Comparison of ENCODE assay signal across 13 mouse cellular contexts in genomic region chr6:116649811-116650210, GRCm38 (mm10). TPM values are rescaled to one million over a fixed set of nuclear protein-coding genes. Genes with fewer than 3 reads are reported as not detected.
DNase-seq lines count a peak whose midpoint lies in the region; ATAC-seq and TF ChIP-seq lines count a peak whose summit lies in the region.
"Had no signal": no experiment of that assay in that cellular context is flagged by ENCODE, and none has a peak within 500 bp of the region (broad histone marks: within the 10 kb centered on the region; RNA-seq: fewer than 3 reads in every experiment).

No protein-coding gene starts in this region.

- H3K36me3 ChIP-seq in heart, embryonic 11.5 days (ENCODE audit: control insufficient read depth, insufficient read depth, low read length) = no peaks in the 10 kb centered on the region
- no peaks in the 10 kb centered on the region for H3K36me3 ChIP-seq in lung, embryonic 14.5 days (ENCODE audit: insufficient read depth)
- no peaks in the 10 kb centered on the region for H3K36me3 ChIP-seq in limb, embryonic 10.5 days
- H3K36me3 ChIP-seq in stomach, embryonic 14.5 days (ENCODE audit: control insufficient read depth, insufficient read depth, low read length) = no peaks in the 10 kb centered on the region
- H3K36me3 ChIP-seq: midbrain, embryonic 15.5 days had no signal

- 0 out of 2 replicates have a peak overlapping the region, but pooled peaks have one; percentile 35 for H3K27ac ChIP-seq in heart, embryonic 11.5 days (ENCODE audit: low read depth, low read length)
- peak overlapping the region; percentile 44; the same call in 1 of the 2 replicates for H3K27ac ChIP-seq in lung, embryonic 14.5 days (ENCODE audit: low read depth)
- peak overlapping the region; percentile 42 for H3K27ac ChIP-seq in limb, embryonic 10.5 days
- peak overlapping the region; percentile 44 for H3K27ac ChIP-seq in stomach, embryonic 14.5 days (ENCODE audit: low read length)
- H3K27ac ChIP-seq: midbrain, embryonic 15.5 days; neural tube, embryonic 12.5 days had no signal

- H3K9me3 ChIP-seq in heart, embryonic 11.5 days (replicated peaks; ENCODE audit: control insufficient read depth, low read length) = no peaks in the 10 kb centered on the region
- H3K9me3 ChIP-seq in lung, embryonic 14.5 days (ENCODE audit: low read depth, low read length) = no peaks in the 10 kb centered on the region
- no peaks in the 10 kb centered on the region for H3K9me3 ChIP-seq in limb, embryonic 10.5 days (replicated peaks)
- H3K9me3 ChIP-seq in stomach, embryonic 14.5 days (ENCODE audit: control insufficient read depth, low read depth, low read length) = no peaks in the 10 kb centered on the region
- H3K9me3 ChIP-seq: midbrain, embryonic 15.5 days; neural tube, embryonic 12.5 days had no signal

- WGBS in heart, embryonic 11.5 days (ENCODE audit: insufficient replicate concordance) = 68% methylated on average over 7 of the region's 7 CpGs
- 52% methylated on average over 7 of the region's 7 CpGs for WGBS in lung, embryonic 14.5 days
- WGBS in limb, embryonic 10.5 days = 93% methylated on average over 7 of the region's 7 CpGs
- WGBS in stomach, embryonic 14.5 days = 70% methylated on average over 7 of the region's 7 CpGs

- H3K4me2 ChIP-seq in heart, embryonic 11.5 days = no peak overlapping the region
- no peak overlapping the region for H3K4me2 ChIP-seq in lung, embryonic 14.5 days
- no peak overlapping the region for H3K4me2 ChIP-seq in stomach, embryonic 14.5 days (replicated peaks; ENCODE audit: low read depth, low read length)
- H3K4me2 ChIP-seq: midbrain, embryonic 15.5 days; neural tube, embryonic 12.5 days had no signal

- peaks cover 20% of the 10 kb centered on the region for H3K4me1 ChIP-seq in heart, embryonic 11.5 days (ENCODE audit: control insufficient read depth, insufficient read depth, low read length)
- H3K4me1 ChIP-seq in lung, embryonic 14.5 days (ENCODE audit: insufficient read depth) = no peaks in the 10 kb centered on the region
- peaks cover 14% of the 10 kb centered on the region for H3K4me1 ChIP-seq in limb, embryonic 10.5 days
- peaks cover 15% of the 10 kb centered on the region for H3K4me1 ChIP-seq in stomach, embryonic 14.5 days (ENCODE audit: control insufficient read depth, insufficient read depth, low read length)
- H3K4me1 ChIP-seq: midbrain, embryonic 15.5 days; neural tube, embryonic 12.5 days had no signal

- no peak for TF ChIP-seq CTCF in lung, embryonic 14.5 days (IDR thresholded peaks at IDR 0.05; ENCODE audit: low read depth)

- DNase-seq in heart, adult 18-20 months = no peak
- no peak for DNase-seq in lung, embryonic 14.5 days
- DNase-seq in lung, postnatal 25 days (ENCODE audit: low spot score) = no peak
- DNase-seq in limb, embryonic 10.5 days (ENCODE audit: low spot score) = no peak
- DNase-seq in left cerebral cortex, postnatal 25 days (ENCODE audit: low spot score in 2 of 2) = no peak
- no peak for DNase-seq in left cerebral cortex, postnatal 4 days
- DNase-seq: cerebellum, adult 11 months had no signal

- ATAC-seq in heart, embryonic 11.5 days (replicated peaks; ENCODE audit: insufficient number of reproducible peaks, low FRiP score, low TSS enrichment) = no peak
- ATAC-seq in lung, embryonic 14.5 days (ENCODE audit: insufficient read depth) = no peak
- no peak for ATAC-seq in stomach, embryonic 14.5 days (ENCODE audit: insufficient number of reproducible peaks, insufficient read depth, low FRiP score, low read depth)
- ATAC-seq: inflammation-experienced regulatory T-cells, adult 6 months; midbrain, embryonic 15.5 days had no signal

- intact Hi-C loops in left cerebral cortex, postnatal 25 days (cut with DNase I) = loop anchor here (5.0 to 10.0 kb wide), 3 partner anchors 115 to 517 kb away; partner anchors contain the start of gene Cxcl12
- intact Hi-C loops in left cerebral cortex, postnatal 4 days (cut with DNase I) = loop anchor here (5.0 to 10.0 kb wide), 3 partner anchors 55 to 1177 kb away; partner anchors contain the start of gene Cxcl12

- no peak overlapping the region for H3K4me3 ChIP-seq in heart, embryonic 11.5 days (ENCODE audit: low read depth, low read length)
- H3K4me3 ChIP-seq in lung, embryonic 14.5 days (ENCODE audit: low read depth, low read length) = no peak overlapping the region
- no peak overlapping the region for H3K4me3 ChIP-seq in limb, embryonic 10.5 days
- no peak overlapping the region for H3K4me3 ChIP-seq in stomach, embryonic 14.5 days (ENCODE audit: low read depth, low read length)
- H3K4me3 ChIP-seq: midbrain, embryonic 15.5 days; neural tube, embryonic 12.5 days had no signal

- peak overlapping the region; percentile 16; the same call in 1 of the 2 replicates for H3K9ac ChIP-seq in heart, embryonic 11.5 days (ENCODE audit: low read depth, low read length)
- no peak overlapping the region for H3K9ac ChIP-seq in lung, embryonic 14.5 days
- no peak overlapping the region for H3K9ac ChIP-seq in stomach, embryonic 14.5 days (replicated peaks; ENCODE audit: low read depth, low read length)
- H3K9ac ChIP-seq: midbrain, embryonic 15.5 days; neural tube, embryonic 12.5 days had no signal

- no peaks in the 10 kb centered on the region for H3K27me3 ChIP-seq in heart, embryonic 11.5 days (ENCODE audit: control insufficient read depth, insufficient read depth, low read length)
- no peaks in the 10 kb centered on the region for H3K27me3 ChIP-seq in lung, embryonic 14.5 days (ENCODE audit: insufficient read depth, low read length)
- H3K27me3 ChIP-seq in limb, embryonic 10.5 days (ENCODE audit: low read depth, poor library complexity, severe bottlenecking) = no peaks in the 10 kb centered on the region
- H3K27me3 ChIP-seq in stomach, embryonic 14.5 days (ENCODE audit: control insufficient read depth, insufficient read depth, low read length) = no peaks in the 10 kb centered on the region
- H3K27me3 ChIP-seq: midbrain, embryonic 15.5 days had no signal

RNA-seq across cellular contexts. Expression of gene Depp1, which starts 0.6 kb away (rescaled TPM):
- polyA plus RNA-seq in heart, embryonic 11.5 days (2014; fragmentation: Nextera tagmentation; extraction: Ambion mirVana) = 4.1 and 5.9 TPM in 2 replicates
- total RNA-seq in heart, adult 18-20 months (2021) = 10 to 100 TPM; 84.2 to 90.4 TPM
- polyA plus RNA-seq in lung, embryonic 14.5 days (2014; fragmentation: Nextera tagmentation; extraction: Ambion mirVana) = 23.5 and 24.0 TPM in 2 replicates
- polyA plus RNA-seq in limb, embryonic 10.5 days (2016; fragmentation: Nextera tagmentation; extraction: Ambion mirVana) = 34.4 and 34.7 TPM in 2 replicates
- polyA plus RNA-seq in stomach, embryonic 14.5 days (2014; fragmentation: Nextera tagmentation; extraction: Ambion mirVana) = 33.0 and 33.8 TPM in 2 replicates
- 1 to 10 TPM; 1.5 to 2.1 TPM for total RNA-seq in left cerebral cortex, postnatal 25 days (2021)
- 1 to 10 TPM in 1 of 2 experiments, under 1 TPM in 1; 0.54 to 2.7 TPM for total RNA-seq in left cerebral cortex, postnatal 4 days (2021)
- total RNA-seq: MEL had no signal
- polyA plus RNA-seq: inflammation-experienced regulatory T-cells, adult 6 months had no signal

RNA-seq across cellular contexts. Expression of gene Zfp422, which starts 21.0 kb away (rescaled TPM):
- 104 and 106 TPM in 2 replicates for polyA plus RNA-seq in heart, embryonic 11.5 days (2014; fragmentation: Nextera tagmentation; extraction: Ambion mirVana)
- 10 to 100 TPM; 16.1 to 19.7 TPM for total RNA-seq in heart, adult 18-20 months (2021)
- polyA plus RNA-seq in lung, embryonic 14.5 days (2014; fragmentation: Nextera tagmentation; extraction: Ambion mirVana) = 181 and 186 TPM in 2 replicates
- polyA plus RNA-seq in limb, embryonic 10.5 days (2016; fragmentation: Nextera tagmentation; extraction: Ambion mirVana) = 235 and 264 TPM in 2 replicates
- 170 and 178 TPM in 2 replicates for polyA plus RNA-seq in stomach, embryonic 14.5 days (2014; fragmentation: Nextera tagmentation; extraction: Ambion mirVana)
- total RNA-seq in left cerebral cortex, postnatal 25 days (2021) = 10 to 100 TPM; 23.2 to 24.2 TPM
- total RNA-seq in left cerebral cortex, postnatal 4 days (2021) = 10 to 100 TPM; 42.0 to 49.9 TPM
- total RNA-seq: MEL had no signal

RNA-seq across cellular contexts. Expression of gene Rassf4, which starts 23.9 kb away (rescaled TPM):
- polyA plus RNA-seq in heart, embryonic 11.5 days (2014; fragmentation: Nextera tagmentation; extraction: Ambion mirVana) = 5.7 and 6.9 TPM in 2 replicates
- total RNA-seq in heart, adult 18-20 months (2021) = 1 to 10 TPM; 4.3 to 6.1 TPM
- polyA plus RNA-seq in lung, embryonic 14.5 days (2014; fragmentation: Nextera tagmentation; extraction: Ambion mirVana) = 5.1 and 5.6 TPM in 2 replicates
- 2.7 and 4.2 TPM in 2 replicates for polyA plus RNA-seq in limb, embryonic 10.5 days (2016; fragmentation: Nextera tagmentation; extraction: Ambion mirVana)
- polyA plus RNA-seq in stomach, embryonic 14.5 days (2014; fragmentation: Nextera tagmentation; extraction: Ambion mirVana) = 11.3 and 13.1 TPM in 2 replicates
- total RNA-seq in left cerebral cortex, postnatal 25 days (2021) = 1 to 10 TPM; 4.6 to 4.8 TPM
- total RNA-seq in left cerebral cortex, postnatal 4 days (2021) = 1 to 10 TPM; 2.9 to 3.4 TPM
